Mouse (Mus musculus) E14TG2a.4 (cell line): ENCODE data around the gene Ubqln2.

Experiments used
- H3K27me3 ChIP-seq: 2 replicates; pipeline ENCODE4 v1.6.1; 2014; ENCODE audit warnings: low read length, control low read depth; ENCODE audit not compliant: insufficient read depth
- H3K36me3 ChIP-seq: 2 replicates; pipeline ENCODE4 v1.6.1; 2014; ENCODE audit warnings: low read length, control low read depth; ENCODE audit not compliant: insufficient read depth
- H3K4me1 ChIP-seq: replicated peaks from 2 replicates; pipeline ENCODE4 v1.6.1; 2014; ENCODE audit warnings: low read depth, low read length, control low read depth
- H3K4me3 ChIP-seq: replicated peaks from 2 replicates; pipeline ENCODE4 v1.5.1; 2014; ENCODE audit warnings: mild to moderate bottlenecking, low read length
- H3K9me3 ChIP-seq: 2 replicates; pipeline ENCODE4 v1.6.1; 2014; ENCODE audit warnings: low read length, control low read depth
- CTCF ChIP-seq: conservative IDR thresholded peaks from 2 replicates; pipeline ENCODE4 v1.5.1; 2014; ENCODE audit warnings: low read length
- NANOG ChIP-seq: IDR thresholded peaks from 2 replicates; pipeline ENCODE4 v1.6.1; 2014; ENCODE audit warnings: borderline replicate concordance, low read length, mixed read lengths
- POU5F1 ChIP-seq: IDR thresholded peaks from 2 replicates; pipeline ENCODE4 v1.6.1; 2014; ENCODE audit warnings: low read length, borderline replicate concordance

Ubqln2 gene

GRCm38 (mm10) chrX:153515491-153515890 is 17.5 kb downstream of the Ubqln2 start:
- H3K36me3 ChIP-seq = no peaks in the 10 kb centered on the region
- TF ChIP-seq CTCF (no peak), NANOG (no peak), POU5F1 (no peak)
- no peaks in the 10 kb centered on the region for H3K27me3 ChIP-seq
- H3K4me1 ChIP-seq = no peaks in the 10 kb centered on the region
- H3K9me3 ChIP-seq = no peaks in the 10 kb centered on the region
- no peak overlapping the region for H3K4me3 ChIP-seq

DNA sequence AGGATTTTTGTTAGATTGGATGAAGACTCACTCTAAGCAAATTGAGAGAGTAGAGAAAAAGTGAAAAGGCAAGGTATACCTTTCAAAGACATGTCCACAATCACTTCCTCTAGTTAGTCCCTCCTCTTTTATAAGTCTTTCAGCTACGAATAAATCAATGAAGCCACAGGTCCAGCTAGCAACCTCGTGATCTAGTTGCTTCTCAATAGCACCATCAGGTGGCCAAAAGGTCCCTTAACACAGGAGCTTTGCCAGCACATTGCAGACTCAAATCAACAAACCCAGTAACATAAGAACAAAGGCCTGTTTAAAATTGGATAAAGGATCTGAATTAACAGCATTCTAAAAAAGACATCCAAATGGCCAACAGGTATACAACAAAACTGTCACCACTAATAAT is 30.4 kb downstream of the Ubqln2 start:
- Histone ChIP-seq H3K27me3 (no peaks in the 10 kb centered on the region), H3K9me3 (no peaks in the 10 kb centered on the region), H3K36me3 (no peaks in the 10 kb centered on the region), H3K4me3 (no peak overlapping the region), H3K4me1 (no peaks in the 10 kb centered on the region)
- no peak for TF ChIP-seq NANOG
- no peak for TF ChIP-seq POU5F1
- TF ChIP-seq CTCF = no peak; the same call in 1 of the 2 replicates
